Mouse (Mus musculus) gastrocnemius, adult 18-20 months (tissue): ENCODE data around the gene Ccdc36. TPM values are rescaled to one million over a fixed set of nuclear protein-coding genes. Genes with fewer than 3 reads are reported as not detected.
A peak's percentile ranks its signal among the peaks of the same experiment; 100 is the strongest.

Experiments used
- DNase-seq: peaks from one replicate; pipeline ENCODE4 v3.0.0; 2021; ENCODE audit warnings: low spot score
- long read RNA-seq, 2 experiments: library from polyadenylated mRNA; stranded (forward); transcript quantifications; one replicate each; pipeline ENCODE4 v2.0.0; 2021
- total RNA-seq, 2 experiments: library from RNA; stranded (reverse); gene quantifications; 2 replicates each; pipeline ENCODE4 v1.2.3; 2021

Gene Ccdc36
- total RNA-seq = not detected
- long read RNA-seq, experiment 1 = 0 reads
- long read RNA-seq, experiment 2 = 0 reads

DNA sequence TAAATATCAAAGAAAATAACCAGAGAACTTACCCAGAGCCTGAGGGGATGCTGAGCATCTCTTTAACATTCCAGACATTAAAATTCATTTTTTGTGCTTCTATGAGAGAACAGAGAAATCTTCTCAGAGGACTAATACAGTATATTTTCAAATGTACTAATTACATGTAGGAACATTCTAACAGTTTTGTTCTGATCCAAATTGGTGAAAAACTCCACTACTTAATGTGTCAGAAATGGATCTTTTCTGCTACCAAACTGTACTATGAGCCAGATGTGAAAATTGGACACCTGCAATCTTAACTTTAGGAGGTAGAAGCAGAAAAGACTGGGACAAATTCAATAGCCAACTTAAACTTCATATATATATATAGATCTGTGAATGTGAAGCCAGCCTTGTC is at the start of gene Ccdc36:
Gene Ccdc36 (minus strand): TSS at position 101 of the 400 bp plus-strand sequence.
- no peak for DNase-seq

- no peak for DNase-seq
These were observed 46.2 kb upstream of the Ccdc36 start for GRCm38 (mm10) chr9:108474528-108474927.

DNA sequence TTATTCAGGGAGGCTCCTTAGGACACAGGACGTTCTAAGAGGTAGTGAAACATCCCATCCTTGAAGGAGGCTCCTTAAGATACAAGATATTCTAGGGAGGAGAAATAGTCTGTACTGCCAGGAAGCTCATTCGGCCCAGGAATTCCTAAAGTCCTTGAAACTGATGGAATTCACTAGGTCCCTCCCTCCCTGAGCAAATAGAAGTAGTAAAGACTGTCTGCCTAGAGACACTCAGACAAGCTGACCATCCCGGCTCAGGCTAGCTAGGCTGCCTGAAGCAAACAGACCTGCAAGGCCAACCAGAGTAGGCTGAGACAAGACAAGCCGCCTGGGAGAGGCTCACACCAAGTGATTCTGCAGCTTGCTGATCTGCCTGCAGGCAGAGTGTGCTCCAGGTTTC is 41.6 kb upstream of the Ccdc36 start:
- no peak for DNase-seq

GRCm38 (mm10) chr9:108469430-108469829 is 41.1 kb upstream of the Ccdc36 start:
- DNase-seq = no peak

GRCm38 (mm10) chr9:108466219-108466618 is 37.9 kb upstream of the Ccdc36 start:
- DNase-seq = no peak

- no peak for DNase-seq
These were observed 35.4 kb upstream of the Ccdc36 start for GRCm38 (mm10) chr9:108463713-108464112.

DNA sequence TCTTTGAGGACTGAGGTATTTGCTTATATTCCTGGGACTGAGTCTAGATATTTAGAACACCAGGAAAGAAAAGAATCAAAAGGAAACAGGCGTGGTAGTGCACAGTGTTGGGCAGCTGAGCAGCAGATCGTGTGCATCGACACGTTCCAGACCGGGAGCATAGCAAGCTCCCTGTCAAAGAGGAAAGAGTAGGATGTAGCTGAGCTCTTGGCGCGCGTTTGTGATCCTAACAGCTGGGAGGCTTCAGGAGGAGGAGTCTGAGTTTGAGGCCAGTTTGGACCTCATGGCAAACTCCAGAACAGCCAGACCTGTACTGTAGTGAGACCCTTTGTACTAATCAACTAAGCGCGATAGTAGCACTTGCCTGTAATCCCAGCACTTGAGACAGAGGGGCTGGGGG is 33.9 kb upstream of the Ccdc36 start:
- DNase-seq = no peak

DNA sequence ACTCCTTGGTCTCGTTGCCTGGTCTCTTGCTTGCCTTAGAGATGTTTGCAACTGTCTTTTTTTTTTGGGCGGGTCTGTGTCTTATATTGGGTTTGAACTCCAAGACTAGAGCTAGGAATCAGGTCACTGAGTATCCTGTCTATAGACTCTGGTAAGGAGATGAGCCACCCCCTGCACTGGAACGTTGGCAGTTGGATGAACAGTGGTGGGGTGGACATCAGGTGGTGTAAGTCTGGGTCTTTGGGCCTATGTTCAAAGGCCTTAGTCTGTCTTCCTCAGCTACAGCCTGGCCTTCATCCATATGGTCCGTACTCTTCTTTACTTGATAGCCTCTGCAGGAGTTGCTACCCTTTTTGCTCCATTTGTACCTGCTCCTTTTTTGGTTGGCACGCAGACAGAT is 33.4 kb upstream of the Ccdc36 start:
- DNase-seq = no peak

DNA sequence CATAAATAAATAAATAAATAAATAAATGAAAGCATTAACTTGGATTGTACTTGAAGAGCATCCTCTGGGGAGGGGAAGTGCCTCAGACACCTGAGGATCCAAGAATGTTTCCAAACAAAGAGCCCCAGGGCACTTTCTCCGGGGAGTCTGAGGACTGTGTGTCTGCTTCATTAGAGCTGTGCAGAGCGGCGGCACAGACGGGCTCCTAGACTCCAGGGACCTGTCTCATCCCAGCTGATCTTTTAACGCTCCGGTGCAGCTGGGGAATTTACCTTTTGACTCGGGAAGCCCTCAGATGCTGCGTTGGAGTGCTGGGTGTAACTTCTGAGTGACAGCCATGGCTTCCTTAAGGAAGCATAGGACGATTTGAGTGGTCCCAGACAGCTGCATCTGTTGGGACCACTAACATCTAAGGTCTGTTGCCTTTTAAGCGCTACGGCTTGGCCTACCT is 32.9 kb upstream of the Ccdc36 start, which contains the start of gene Klhdc8b:
Gene Klhdc8b (minus strand): TSS at position 401 of the 451 bp plus-strand sequence.
- DNase-seq = no peak

- peak; percentile 89 for DNase-seq
These were observed 32.3 kb upstream of the Ccdc36 start, which contains the start of gene Ccdc71 for GRCm38 (mm10) chr9:108460319-108461178. Gene Ccdc71, plus strand, starts transcription at chr9:108460527.

- no peak for DNase-seq
These were observed 31.6 kb upstream of the Ccdc36 start for GRCm38 (mm10) chr9:108459939-108460318.

- no peak for DNase-seq
These were observed 28.7 kb upstream of the Ccdc36 start for GRCm38 (mm10) chr9:108456953-108457352.

GRCm38 (mm10) chr9:108455747-108456571 is 27.7 kb upstream of the Ccdc36 start:
- DNase-seq = no peak

- DNase-seq = no peak
These were observed 26.1 kb upstream of the Ccdc36 start for GRCm38 (mm10) chr9:108454429-108454828.

DNA sequence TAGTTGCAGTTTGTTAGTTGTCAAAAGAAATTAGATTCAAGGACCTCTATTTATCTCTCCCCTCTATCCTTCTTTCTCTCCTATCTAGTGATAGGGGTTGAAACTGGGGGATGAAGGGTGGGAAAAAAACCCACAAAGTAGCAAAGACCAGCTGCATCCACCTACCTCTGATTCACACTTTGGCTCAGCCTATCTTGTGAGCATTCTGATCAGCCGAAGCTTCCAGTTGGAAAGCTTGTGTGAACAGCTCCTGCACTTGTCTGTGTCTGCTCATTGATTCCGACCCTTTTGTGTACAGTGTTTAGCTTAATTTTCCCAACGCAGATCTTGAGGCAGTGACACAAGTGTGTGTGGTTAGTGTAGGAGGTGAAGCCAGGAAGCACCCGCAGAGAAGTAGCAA is 25.2 kb upstream of the Ccdc36 start:
- DNase-seq = no peak

DNA sequence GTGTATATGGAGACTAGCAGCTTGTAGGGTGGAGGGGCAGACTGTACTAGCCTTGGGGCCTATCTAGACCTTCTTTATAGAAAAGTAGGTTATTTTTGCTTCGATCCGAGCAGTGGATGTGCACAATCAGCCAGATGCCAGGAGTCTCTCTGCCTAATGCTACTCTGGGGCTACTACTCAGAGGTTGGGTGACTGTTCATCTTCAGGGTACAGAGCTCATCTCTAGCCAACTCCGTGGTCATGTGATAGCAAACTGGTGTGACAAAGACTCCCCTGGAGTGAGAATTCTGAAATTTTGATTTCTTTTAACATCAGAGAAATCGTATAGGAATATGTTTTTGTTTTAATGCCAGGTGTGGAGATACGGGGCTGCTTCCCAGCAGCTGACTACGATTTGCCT is 24.6 kb upstream of the Ccdc36 start:
- DNase-seq = no peak

DNA sequence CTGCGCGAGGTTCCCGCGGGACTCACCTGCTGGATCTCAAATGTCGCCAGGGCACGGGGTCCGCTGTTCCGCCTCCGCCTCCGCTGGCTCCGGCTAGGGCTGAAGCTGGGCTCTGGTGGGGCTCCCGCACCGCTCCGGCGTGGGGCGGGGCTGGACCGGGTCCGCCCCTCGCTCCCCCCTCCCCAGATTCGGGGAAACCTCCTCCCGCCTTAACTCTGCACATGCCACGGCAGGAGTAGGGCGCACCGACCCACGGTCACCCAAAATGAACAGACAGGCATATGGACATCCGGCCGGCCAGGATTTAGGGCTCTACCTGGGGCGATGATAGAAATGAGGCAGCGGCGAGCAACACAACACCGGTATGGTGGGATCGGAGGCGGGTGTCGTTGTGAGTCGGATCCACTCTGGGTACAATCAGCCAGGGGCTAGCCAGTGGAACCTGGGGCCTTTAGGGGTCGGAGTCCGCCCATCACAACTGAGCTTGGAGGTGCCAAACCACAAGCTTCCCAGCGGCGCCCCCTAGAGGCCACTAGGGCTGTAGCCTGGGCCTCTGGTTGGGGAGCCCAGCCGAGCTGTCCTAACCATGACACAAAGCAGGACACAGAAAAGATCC is 24.1 kb upstream of the Ccdc36 start:
- peak; percentile 87 for DNase-seq

- no peak for DNase-seq
These were observed 23.4 kb upstream of the Ccdc36 start for GRCm38 (mm10) chr9:108451519-108452160.

DNA sequence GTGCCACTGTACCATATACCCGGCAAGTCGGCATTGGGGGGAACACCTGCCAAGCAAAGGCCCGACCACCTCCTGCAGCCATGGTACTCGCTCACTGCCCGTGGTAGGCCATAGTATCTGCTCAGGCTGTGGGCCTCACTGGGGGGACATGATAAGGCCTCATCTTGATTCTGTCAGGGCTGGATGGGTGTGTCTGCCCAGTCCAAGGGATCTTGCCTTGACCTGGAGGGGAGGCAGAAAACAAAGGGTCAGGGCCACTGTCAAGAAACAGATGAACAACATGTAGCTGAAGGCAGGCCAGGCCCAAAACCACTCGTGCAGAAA is 22.8 kb upstream of the Ccdc36 start:
- no peak for DNase-seq

DNA sequence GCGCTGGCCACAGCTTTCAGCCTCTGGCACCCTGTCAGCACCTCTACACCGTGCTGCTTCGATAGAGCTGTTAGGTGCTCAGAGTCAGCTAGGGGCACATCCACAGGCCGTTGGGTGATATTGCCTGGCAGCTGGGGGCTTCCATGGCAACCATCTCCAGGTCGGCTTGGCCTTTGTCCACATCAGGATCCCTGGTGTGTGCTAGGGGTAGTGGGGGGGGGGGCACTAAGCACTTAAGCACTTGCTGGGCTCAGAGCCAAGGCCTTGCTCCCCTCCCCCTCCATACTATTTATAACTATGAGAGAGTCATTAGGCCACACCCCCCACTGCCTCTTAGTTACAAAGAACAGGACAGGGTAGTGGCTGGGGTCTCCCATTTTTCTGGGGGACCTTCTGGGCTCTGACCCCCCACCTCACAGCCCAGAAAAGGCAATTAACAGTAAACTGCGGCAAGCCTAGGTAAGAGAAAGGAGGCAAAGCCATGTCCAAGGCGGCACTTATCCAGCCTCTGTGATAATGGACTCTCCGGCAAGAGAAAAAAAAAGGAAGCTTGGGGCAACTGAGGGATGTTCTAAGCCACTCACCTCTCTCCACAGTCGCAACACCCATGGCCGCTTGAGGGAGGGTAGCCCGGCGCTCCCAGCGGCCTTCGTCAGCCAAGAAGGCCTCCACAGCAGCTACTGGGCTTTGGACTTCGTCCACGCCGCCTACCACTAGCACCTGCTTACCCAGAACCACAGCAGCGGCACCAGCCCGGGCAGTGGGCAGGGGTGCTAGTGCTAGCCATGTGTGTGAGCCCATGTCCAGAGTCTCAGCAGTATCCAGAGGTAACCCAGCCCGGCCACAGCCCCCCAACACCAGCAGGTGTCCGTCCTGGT is 22.2 kb upstream of the Ccdc36 start:
- DNase-seq = no peak
